Mouse (Mus musculus) ES-Bruce4 (cell line): ENCODE measurements around the gene Srgap3.

Experiments
- CTCF ChIP-seq: IDR thresholded peaks from one replicate; pipeline ENCODE4 v1.8.1; 2011; ENCODE audit warnings: low read depth, low read length
- EP300 ChIP-seq: IDR thresholded peaks from 2 replicates; pipeline ENCODE4 v1.6.1; 2011; ENCODE audit warnings: low read depth, low read length; ENCODE audit not compliant: insufficient read depth
- POLR2A ChIP-seq: IDR thresholded peaks from one replicate; pipeline ENCODE4 v1.8.1; 2011; ENCODE audit warnings: low read length; ENCODE audit not compliant: insufficient read depth

- TF ChIP-seq POLR2A (no peak), EP300 (no peak), CTCF (no peak)
Observed at GRCm38 (mm10) chr6:112946021-112946811, 850 bp downstream of the Srgap3 start.
